Mouse (Mus musculus) bone marrow macrophage, adult 2 months (primary cell): Measurements from ENCODE around the gene Apom. TPM values are rescaled to one million over a fixed set of nuclear protein-coding genes. Genes with fewer than 3 reads are reported as not detected.

Source experiments
- H3K27ac ChIP-seq: 2 replicates; pipeline ENCODE4 v1.5.1; 2012; ENCODE audit warnings: low read depth, low read length; ENCODE audit not compliant: insufficient read depth
- H3K4me1 ChIP-seq: 2 replicates; pipeline ENCODE4 v1.6.1; 2012; ENCODE audit warnings: low read length; ENCODE audit not compliant: control insufficient read depth, insufficient read depth
- H3K4me3 ChIP-seq: 2 replicates; pipeline ENCODE4 v1.5.1; 2012; ENCODE audit warnings: mild to moderate bottlenecking, low read length, moderate library complexity; ENCODE audit not compliant: insufficient read depth
- CTCF ChIP-seq: IDR thresholded peaks from 2 replicates; pipeline ENCODE4 v1.5.1; 2012; ENCODE audit warnings: low read depth, mild to moderate bottlenecking, low read length, moderate library complexity
- POLR2A ChIP-seq: IDR thresholded peaks from 2 replicates; pipeline ENCODE4 v1.6.1; 2012; ENCODE audit warnings: mild to moderate bottlenecking, low read depth, low read length, borderline replicate concordance
- polyA plus RNA-seq: library from polyadenylated mRNA; stranded (reverse); fragments of >200 nt; gene quantifications from 2 replicates; pipeline ENCODE4 v1.2.4, GENCODE M21; 2012; ENCODE audit not compliant: missing spikeins, insufficient read depth, insufficient read length

Gene Apom
- polyA plus RNA-seq, 1 experiment: not detected

- Histone ChIP-seq H3K4me3 (peak within 1 kb of the TSS; percentile 85), H3K4me1 (peaks cover 15% of the 10 kb centered on the region), H3K27ac (peak within 1 kb of the TSS; percentile 65)
- TF ChIP-seq POLR2A: no peak
- no peak for TF ChIP-seq CTCF
Measured at GRCm38 (mm10) chr17:35121143-35121799, 10.6 kb downstream of the Apom start, which contains the start of gene Gpank1. Gpank1 (plus strand) TSS chr17:35121455.

- peak overlapping the region; percentile 85 for H3K4me3 ChIP-seq
- TF ChIP-seq POLR2A: no peak
- TF ChIP-seq CTCF: no peak
- peaks cover 15% of the 10 kb centered on the region for H3K4me1 ChIP-seq
- peak overlapping the region; percentile 44; the same call in 1 of the 2 replicates for H3K27ac ChIP-seq
Measured at GRCm38 (mm10) chr17:35120745-35121142, 11.1 kb downstream of the Apom start.

GRCm38 (mm10) chr17:35115046-35116019, 16.5 kb downstream of the Apom start, which contains the start of gene Ly6g5b:
Ly6g5b (minus strand) TSS chr17:35115428.
- H3K27ac ChIP-seq: no peak within 1 kb of the TSS
- TF ChIP-seq CTCF: peak; percentile 19; the same call in 1 of the 2 replicates
- no peak for TF ChIP-seq POLR2A
- H3K4me1 ChIP-seq: peaks cover 4% of the 10 kb centered on the region; the same call in 1 of the 2 replicates
- H3K4me3 ChIP-seq: no peak within 1 kb of the TSS

GRCm38 (mm10) chr17:35111774-35112173, 20.1 kb downstream of the Apom start:
- Histone ChIP-seq H3K27ac (no peak overlapping the region), H3K4me3 (no peak overlapping the region), H3K4me1 (no peaks in the 10 kb centered on the region)
- TF ChIP-seq POLR2A (no peak), CTCF (no peak)

GRCm38 (mm10) chr17:35108097-35108496, 23.8 kb downstream of the Apom start, which contains the start of gene Ly6g5c:
Ly6g5c (plus strand) TSS chr17:35108279.
- Histone ChIP-seq H3K4me3 (no peak within 1 kb of the TSS), H3K27ac (no peak within 1 kb of the TSS), H3K4me1 (no peaks in the 10 kb centered on the region)
- TF ChIP-seq CTCF: no peak
- no peak for TF ChIP-seq POLR2A

- Histone ChIP-seq H3K4me1 (no peaks in the 10 kb centered on the region), H3K27ac (no peak overlapping the region)
- no peak for TF ChIP-seq POLR2A
- TF ChIP-seq CTCF: no peak
Measured at GRCm38 (mm10) chr17:35106522-35106921, 25.3 kb downstream of the Apom start.

GRCm38 (mm10) chr17:35105740-35106389, 26.0 kb downstream of the Apom start:
- H3K4me1 ChIP-seq: no peaks in the 10 kb centered on the region
- TF ChIP-seq POLR2A (no peak), CTCF (no peak)
- no peak overlapping the region for H3K4me3 ChIP-seq
- H3K27ac ChIP-seq: no peak overlapping the region

More at GRCm38 (mm10) chr17:35106522-35106921, 25.3 kb downstream of the Apom start:
- H3K4me3 ChIP-seq: no peak overlapping the region

- TF ChIP-seq POLR2A (no peak), CTCF (no peak)
- Histone ChIP-seq H3K4me1 (no peaks in the 10 kb centered on the region), H3K4me3 (no peak overlapping the region), H3K27ac (no peak overlapping the region)
Measured at GRCm38 (mm10) chr17:35104754-35105153, 27.1 kb downstream of the Apom start.

- no peaks in the 10 kb centered on the region for H3K4me1 ChIP-seq
- TF ChIP-seq CTCF: no peak
- TF ChIP-seq POLR2A: no peak
- H3K27ac ChIP-seq: no peak overlapping the region
- no peak overlapping the region for H3K4me3 ChIP-seq
Measured at GRCm38 (mm10) chr17:35104079-35104478, 27.8 kb downstream of the Apom start.
